Mouse (Mus musculus): ENCODE data around the gene Fbxo33. TPM values are rescaled to one million over a fixed set of nuclear protein-coding genes. Genes with fewer than 3 reads are reported as not detected.

Gene Fbxo33
- polyA plus RNA-seq, 1 experiment, result 46.0 TPM

- no peaks in the 10 kb centered on the region for H3K4me1 ChIP-seq (ENCODE audit: control insufficient read depth, insufficient read depth, low read length)
- TF ChIP-seq CTCF (IDR thresholded peaks at IDR 0.05; ENCODE audit: low read depth, low read length) (no peak), POLR2A (IDR thresholded peaks at IDR 0.05; ENCODE audit: borderline replicate concordance, low read depth, low read length) (no peak)
- H3K27ac ChIP-seq (ENCODE audit: insufficient read depth, low read depth, low read length), result no peak overlapping the region
- H3K4me3 ChIP-seq (ENCODE audit: insufficient read depth, low read length), result no peak overlapping the region
Measured at GRCm38 (mm10) chr12:59238434-59238833, 18.9 kb upstream of the Fbxo33 start.

DNA sequence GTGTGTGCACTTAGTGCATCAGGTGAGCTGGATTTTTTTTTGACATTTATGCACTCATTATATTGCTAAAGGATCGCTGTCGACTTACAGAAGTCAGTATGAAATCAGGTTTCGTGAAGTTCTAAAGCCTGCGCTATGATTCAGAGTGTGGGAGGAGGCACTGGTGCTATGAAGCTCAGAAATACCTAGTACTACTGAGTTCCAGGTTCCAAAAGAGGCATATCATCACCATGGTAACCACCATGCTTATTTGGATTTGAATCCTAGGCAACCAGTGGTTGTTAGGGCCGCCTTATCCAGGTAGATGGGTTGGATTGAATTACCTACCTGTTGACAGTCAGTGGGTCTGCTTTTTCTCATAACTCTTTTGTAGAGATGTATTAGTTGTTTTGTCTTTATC, 8.9 kb upstream of the Fbxo33 start:
- TF ChIP-seq POLR2A (IDR thresholded peaks at IDR 0.05; ENCODE audit: borderline replicate concordance, low read depth, low read length) (no peak), CTCF (IDR thresholded peaks at IDR 0.05; ENCODE audit: low read depth, low read length) (no peak)

GRCm38 (mm10) chr12:59218640-59219321, 744 bp downstream of the Fbxo33 start:
- H3K27ac ChIP-seq (ENCODE audit: insufficient read depth, low read depth, low read length), result peak overlapping the region; percentile 90
- H3K4me3 ChIP-seq (ENCODE audit: insufficient read depth, low read length), result peak overlapping the region; percentile 100

More for the DNA sequence above, 8.9 kb upstream of the Fbxo33 start:
- Histone ChIP-seq H3K27ac (ENCODE audit: insufficient read depth, low read depth, low read length) (no peak overlapping the region), H3K4me1 (ENCODE audit: control insufficient read depth, insufficient read depth, low read length) (no peaks in the 10 kb centered on the region), H3K4me3 (ENCODE audit: insufficient read depth, low read length) (no peak overlapping the region)

DNA sequence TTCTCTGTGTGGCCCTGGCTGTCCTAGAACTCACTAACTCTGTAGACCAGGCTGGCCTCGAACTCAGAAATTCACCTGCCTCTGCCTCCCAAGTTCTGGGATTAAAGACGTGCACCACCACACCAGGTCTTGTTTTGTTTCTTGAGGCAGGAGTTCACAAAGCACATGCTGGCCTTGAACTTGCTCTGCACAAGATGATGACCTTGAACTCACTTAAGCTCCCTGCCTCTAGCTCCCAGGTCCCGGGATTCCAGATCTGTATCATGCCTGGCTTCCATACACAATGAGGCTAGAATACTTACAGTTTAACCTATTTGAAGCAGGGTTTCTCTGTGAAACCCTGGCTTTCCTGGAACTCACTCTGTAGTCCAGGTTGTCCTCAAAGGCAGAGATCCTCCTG, 2.2 kb downstream of the Fbxo33 start:
- no peak for TF ChIP-seq CTCF (IDR thresholded peaks at IDR 0.05; ENCODE audit: low read depth, low read length)
- TF ChIP-seq POLR2A (IDR thresholded peaks at IDR 0.05; ENCODE audit: borderline replicate concordance, low read depth, low read length), result no peak
- Histone ChIP-seq H3K27ac (ENCODE audit: insufficient read depth, low read depth, low read length) (peak overlapping the region; percentile 88), H3K4me3 (ENCODE audit: insufficient read depth, low read length) (peak overlapping the region; percentile 100), H3K4me1 (ENCODE audit: control insufficient read depth, insufficient read depth, low read length) (peaks cover 11% of the 10 kb centered on the region)

More at GRCm38 (mm10) chr12:59218640-59219321, 744 bp downstream of the Fbxo33 start:
- TF ChIP-seq POLR2A (IDR thresholded peaks at IDR 0.05; ENCODE audit: borderline replicate concordance, low read depth, low read length) (no peak), CTCF (IDR thresholded peaks at IDR 0.05; ENCODE audit: low read depth, low read length) (no peak)
- H3K4me1 ChIP-seq (ENCODE audit: control insufficient read depth, insufficient read depth, low read length), result peaks cover 9% of the 10 kb centered on the region

GRCm38 (mm10) chr12:59216676-59217266, 2.8 kb downstream of the Fbxo33 start:
- Histone ChIP-seq H3K4me3 (ENCODE audit: insufficient read depth, low read length) (peak overlapping the region; percentile 100), H3K4me1 (ENCODE audit: control insufficient read depth, insufficient read depth, low read length) (peaks cover 11% of the 10 kb centered on the region), H3K27ac (ENCODE audit: insufficient read depth, low read depth, low read length) (peak overlapping the region; percentile 88)
- TF ChIP-seq CTCF (IDR thresholded peaks at IDR 0.05; ENCODE audit: low read depth, low read length), result no peak
- no peak for TF ChIP-seq POLR2A (IDR thresholded peaks at IDR 0.05; ENCODE audit: borderline replicate concordance, low read depth, low read length)

GRCm38 (mm10) chr12:59216176-59216575, 3.3 kb downstream of the Fbxo33 start:
- TF ChIP-seq CTCF (IDR thresholded peaks at IDR 0.05; ENCODE audit: low read depth, low read length) (no peak), POLR2A (IDR thresholded peaks at IDR 0.05; ENCODE audit: borderline replicate concordance, low read depth, low read length) (no peak)
- Histone ChIP-seq H3K4me1 (ENCODE audit: control insufficient read depth, insufficient read depth, low read length) (peaks cover 11% of the 10 kb centered on the region), H3K27ac (ENCODE audit: insufficient read depth, low read depth, low read length) (peak overlapping the region; percentile 88), H3K4me3 (ENCODE audit: insufficient read depth, low read length) (peak overlapping the region; percentile 28)

GRCm38 (mm10) chr12:59207814-59208213, 11.7 kb downstream of the Fbxo33 start:
- peaks cover 21% of the 10 kb centered on the region for H3K4me1 ChIP-seq (ENCODE audit: control insufficient read depth, insufficient read depth, low read length)
- H3K4me3 ChIP-seq (ENCODE audit: insufficient read depth, low read length), result no peak overlapping the region
- TF ChIP-seq POLR2A (IDR thresholded peaks at IDR 0.05; ENCODE audit: borderline replicate concordance, low read depth, low read length) (no peak), CTCF (IDR thresholded peaks at IDR 0.05; ENCODE audit: low read depth, low read length) (no peak)
- H3K27ac ChIP-seq (ENCODE audit: insufficient read depth, low read depth, low read length), result peak overlapping the region; percentile 72

DNA sequence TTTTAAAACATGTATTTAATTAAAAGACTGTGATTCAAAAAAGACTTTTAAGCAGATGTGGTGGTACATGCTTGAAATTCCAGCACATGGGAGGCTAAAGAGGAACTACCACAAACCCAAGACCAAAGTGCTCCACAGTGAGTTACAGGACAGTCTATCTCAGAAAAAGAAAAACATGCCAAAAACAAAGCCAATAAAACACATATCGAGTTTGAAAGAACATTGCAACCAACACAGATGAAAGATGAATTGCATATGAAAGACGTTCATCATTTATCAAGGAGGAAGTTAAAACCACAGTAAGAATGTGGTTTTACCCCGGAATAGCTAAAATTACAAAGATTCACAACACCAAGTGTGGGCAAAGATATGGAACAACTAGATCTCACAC, 12.5 kb downstream of the Fbxo33 start:
- Histone ChIP-seq H3K4me3 (ENCODE audit: insufficient read depth, low read length) (no peak overlapping the region), H3K27ac (ENCODE audit: insufficient read depth, low read depth, low read length) (peak overlapping the region; percentile 75)
- TF ChIP-seq POLR2A (IDR thresholded peaks at IDR 0.05; ENCODE audit: borderline replicate concordance, low read depth, low read length) (no peak), CTCF (IDR thresholded peaks at IDR 0.05; ENCODE audit: low read depth, low read length) (no peak)

DNA sequence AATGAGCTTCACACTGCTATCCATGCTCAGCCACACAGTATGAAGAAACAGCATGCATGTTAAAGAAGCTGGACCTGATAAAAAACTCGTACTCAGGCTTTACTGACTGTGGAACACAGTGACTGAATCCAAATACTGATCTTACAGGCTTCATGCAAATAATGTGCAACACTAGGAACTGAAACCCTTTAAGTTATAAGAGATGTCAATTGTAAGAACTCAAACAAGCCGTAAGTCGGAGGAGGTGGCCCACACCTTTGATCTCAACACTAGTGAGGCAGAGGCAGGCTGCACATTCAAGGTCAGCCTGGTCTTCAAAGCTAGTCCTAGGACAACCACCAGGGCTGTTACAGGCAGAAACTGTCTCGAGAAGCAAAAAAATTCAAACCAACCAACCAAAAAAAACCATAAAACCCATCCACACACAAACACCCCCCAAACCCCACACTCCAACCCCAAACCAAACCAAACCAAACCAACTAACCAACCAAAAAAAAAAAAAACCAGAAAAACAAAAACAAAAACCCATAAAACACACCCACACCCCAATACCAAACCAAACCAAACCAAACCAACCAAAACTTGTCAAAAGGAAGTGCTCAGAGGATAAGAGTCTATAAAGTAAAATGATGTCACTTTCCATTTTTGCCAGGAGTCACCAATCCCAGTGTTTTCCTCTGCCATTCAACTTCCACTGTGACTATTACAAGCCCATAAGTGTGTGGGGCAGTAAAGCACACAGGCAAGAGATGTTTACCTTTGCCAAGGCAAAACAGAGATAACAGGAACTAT, 13.1 kb downstream of the Fbxo33 start:
- TF ChIP-seq POLR2A (IDR thresholded peaks at IDR 0.05; ENCODE audit: borderline replicate concordance, low read depth, low read length), result no peak
- TF ChIP-seq CTCF (IDR thresholded peaks at IDR 0.05; ENCODE audit: low read depth, low read length), result no peak
- peaks cover 21% of the 10 kb centered on the region for H3K4me1 ChIP-seq (ENCODE audit: control insufficient read depth, insufficient read depth, low read length)
- no peak overlapping the region for H3K4me3 ChIP-seq (ENCODE audit: insufficient read depth, low read length)
- peak overlapping the region; percentile 75 for H3K27ac ChIP-seq (ENCODE audit: insufficient read depth, low read depth, low read length)

More for the DNA sequence above, 12.5 kb downstream of the Fbxo33 start:
- peaks cover 21% of the 10 kb centered on the region for H3K4me1 ChIP-seq (ENCODE audit: control insufficient read depth, insufficient read depth, low read length)

All from bone marrow macrophage, adult 2 months (primary cell).